Mouse (Mus musculus): Measurements from ENCODE around the gene Hs1bp3. TPM values are rescaled to one million over a fixed set of nuclear protein-coding genes. Genes with fewer than 3 reads are reported as not detected.

Hs1bp3 gene
- polyA plus RNA-seq, 1 experiment from 2014 or later = 21.4 TPM

DNA sequence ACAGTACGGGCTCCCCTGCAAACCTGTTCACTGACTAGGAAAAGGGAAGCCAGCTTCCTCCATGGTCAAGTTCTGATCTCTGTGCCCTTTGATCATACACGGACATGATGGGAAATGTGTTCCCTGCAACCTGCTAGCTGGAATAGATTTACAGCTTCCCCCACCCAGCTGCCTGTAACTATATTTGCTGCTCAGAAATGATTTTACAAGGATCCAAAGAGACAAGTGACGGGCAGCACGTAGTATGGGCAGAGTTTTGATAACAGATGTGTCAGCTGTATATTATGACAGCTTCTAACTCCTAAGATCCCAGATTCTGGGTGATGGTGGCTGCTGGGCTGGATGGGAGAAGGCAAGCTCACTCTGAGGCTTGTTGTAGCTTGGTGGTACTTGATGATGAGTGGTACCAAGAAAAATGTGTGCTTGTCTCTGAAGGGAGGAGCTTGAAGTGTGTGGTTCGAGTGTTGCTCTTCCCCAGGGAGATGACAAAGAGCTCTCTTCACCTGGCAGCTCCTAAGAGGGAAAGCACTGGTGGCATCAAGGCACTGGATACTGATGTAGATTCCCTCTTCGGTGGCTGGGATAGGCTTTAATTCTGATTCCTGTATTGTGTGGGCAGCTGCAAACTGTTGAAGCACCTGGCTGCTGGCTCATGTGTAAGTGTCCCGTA, 59.4 kb downstream of the Hs1bp3 start:
- H3K36me3 ChIP-seq = no peaks in the 10 kb centered on the region
- no peak overlapping the region for H3K4me3 ChIP-seq
- no peak overlapping the region for H3K4me2 ChIP-seq (replicated peaks)
- H3K9me3 ChIP-seq = no peaks in the 10 kb centered on the region
- H3K4me1 ChIP-seq = peaks cover 3% of the 10 kb centered on the region
- ATAC-seq (ENCODE audit: low FRiP score, low read depth) = no peak
- no peaks in the 10 kb centered on the region for H3K27me3 ChIP-seq
- H3K27ac ChIP-seq = no peak overlapping the region
- no peak overlapping the region for H3K9ac ChIP-seq
- WGBS = 77% methylated on average over 7 of the region's 7 CpGs

DNA sequence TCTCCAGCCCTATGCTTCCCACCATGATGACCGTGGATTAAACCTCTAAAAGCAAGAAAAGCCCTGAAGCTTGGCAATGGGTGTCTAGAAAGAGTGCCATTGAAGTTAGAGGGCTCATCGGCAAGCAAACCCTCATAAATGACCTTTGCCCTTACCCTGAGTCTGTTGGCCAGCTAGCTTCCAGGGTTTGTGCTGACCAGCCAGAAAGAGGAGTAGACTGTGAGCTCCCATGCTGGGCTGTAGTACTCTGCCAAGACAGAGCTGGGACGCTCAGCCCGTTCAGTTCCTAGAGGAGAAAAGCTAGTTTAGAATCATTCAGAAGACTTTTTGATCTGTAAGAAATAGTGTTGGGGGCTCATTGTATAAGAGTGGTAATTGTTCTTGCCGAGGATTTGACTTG, 60.5 kb downstream of the Hs1bp3 start:
- Histone ChIP-seq H3K9ac (no peak overlapping the region), H3K4me3 (no peak overlapping the region), H3K27me3 (no peaks in the 10 kb centered on the region), H3K4me1 (peaks cover 14% of the 10 kb centered on the region), H3K27ac (no peak overlapping the region), H3K9me3 (no peaks in the 10 kb centered on the region), H3K36me3 (no peaks in the 10 kb centered on the region), H3K4me2 (replicated peaks) (no peak overlapping the region)
- WGBS = 84% methylated on average over 5 of the region's 5 CpGs
- no peak for ATAC-seq (ENCODE audit: low FRiP score, low read depth)

DNA sequence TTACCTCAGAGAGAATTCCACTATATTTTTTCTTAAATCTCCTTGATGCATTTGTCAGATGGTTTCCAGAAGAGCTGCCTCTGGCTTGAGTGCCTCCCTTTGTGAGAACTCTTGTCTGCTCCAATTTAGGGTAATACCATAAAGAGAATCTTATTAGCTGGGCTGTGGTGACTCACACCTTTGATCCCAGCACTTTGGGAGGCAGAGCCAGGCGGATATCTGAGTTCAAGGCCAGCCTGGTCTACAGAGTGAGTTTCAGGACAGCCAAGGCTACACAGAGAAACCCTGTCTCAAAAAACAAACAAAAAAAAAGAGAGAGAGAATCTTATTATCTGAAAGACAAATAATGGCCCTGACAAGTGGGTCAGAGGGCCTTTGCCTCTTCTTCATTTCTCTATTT, 63.9 kb downstream of the Hs1bp3 start:
- Histone ChIP-seq H3K4me2 (replicated peaks) (no peak overlapping the region), H3K4me3 (no peak overlapping the region), H3K9ac (no peak overlapping the region), H3K4me1 (peaks cover 38% of the 10 kb centered on the region), H3K9me3 (no peaks in the 10 kb centered on the region), H3K27me3 (no peaks in the 10 kb centered on the region), H3K36me3 (no peaks in the 10 kb centered on the region), H3K27ac (0 out of 2 replicates have a peak overlapping the region, but pooled peaks have one; percentile 72)
- WGBS = 71% methylated on average over 1 of the region's 1 CpGs
- no peak for ATAC-seq (ENCODE audit: low FRiP score, low read depth)

DNA sequence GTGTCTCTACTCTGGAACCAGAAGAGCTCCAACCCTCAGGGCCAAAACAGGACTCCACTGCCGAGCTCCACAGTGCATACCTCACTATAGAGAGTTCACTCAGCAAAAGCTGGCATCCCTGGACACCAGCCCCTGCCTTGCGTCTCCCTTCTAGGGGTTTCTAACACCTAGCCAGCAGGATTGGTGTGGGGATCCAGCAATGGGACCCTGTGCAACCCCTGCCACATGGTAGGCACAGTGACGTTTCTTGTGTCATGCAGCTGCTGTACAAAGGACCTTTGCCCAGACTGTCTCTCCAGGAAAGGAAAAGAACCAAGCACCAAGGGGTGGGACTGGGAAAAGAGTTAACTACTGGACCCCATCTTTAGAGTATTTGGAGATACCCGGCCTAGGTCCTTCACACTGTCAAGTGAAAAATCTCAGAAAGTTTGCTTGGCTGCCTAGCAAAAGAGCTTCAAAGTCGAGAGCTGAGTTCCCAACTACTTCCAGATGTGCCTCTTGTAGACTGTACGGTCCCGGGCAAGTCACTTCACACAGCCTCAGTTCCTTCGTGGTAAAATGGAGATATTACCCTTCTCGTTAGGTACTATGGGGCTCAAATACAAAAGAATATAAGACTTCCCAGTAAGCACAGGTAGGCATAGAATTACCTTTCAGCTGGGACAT, 64.9 kb downstream of the Hs1bp3 start:
- no peak overlapping the region for H3K9ac ChIP-seq
- 27% methylated on average over 9 of the region's 9 CpGs for WGBS
- no peak for ATAC-seq (ENCODE audit: low FRiP score, low read depth)
- H3K4me1 ChIP-seq = peaks cover 41% of the 10 kb centered on the region
- no peaks in the 10 kb centered on the region for H3K36me3 ChIP-seq
- H3K4me3 ChIP-seq = no peak overlapping the region
- peak overlapping the region; percentile 72; the same call in 1 of the 2 replicates for H3K27ac ChIP-seq
- H3K4me2 ChIP-seq (replicated peaks) = no peak overlapping the region
- no peaks in the 10 kb centered on the region for H3K9me3 ChIP-seq
- no peaks in the 10 kb centered on the region for H3K27me3 ChIP-seq

DNA sequence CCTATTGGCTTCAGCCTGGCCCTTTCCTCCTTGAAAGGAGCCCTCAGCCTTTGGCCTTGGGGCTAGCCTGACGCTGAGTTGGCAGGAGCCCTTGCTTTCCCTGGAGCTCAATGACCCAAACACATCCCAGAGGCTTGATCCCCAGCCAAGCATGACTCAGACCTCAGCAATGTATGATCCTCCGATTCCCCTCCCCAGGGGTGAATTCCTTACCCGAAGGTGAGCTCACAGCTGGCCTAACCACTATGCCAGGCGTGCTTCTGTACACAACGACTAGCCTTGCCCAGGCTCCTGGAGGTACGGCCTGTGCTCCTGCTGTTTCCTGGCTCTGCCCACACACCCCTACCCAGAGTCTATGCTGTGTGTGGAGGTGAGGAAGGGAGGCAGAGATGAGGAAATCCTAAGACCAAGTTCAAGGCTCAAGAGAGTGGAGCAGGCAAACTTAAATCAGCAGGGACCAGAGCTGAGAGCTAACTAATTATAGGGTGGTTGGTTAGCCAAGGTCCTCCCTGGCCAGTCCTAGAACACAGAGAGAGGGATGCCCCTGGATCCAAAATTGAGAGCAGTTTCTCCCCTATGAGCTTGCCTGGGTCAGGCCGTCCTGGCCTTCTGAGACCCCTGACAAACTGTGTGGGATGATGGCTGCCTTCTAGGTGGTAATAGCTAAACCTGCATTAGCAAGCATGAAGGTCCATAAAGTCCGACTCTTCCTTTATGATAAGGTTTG, 66.7 kb downstream of the Hs1bp3 start:
- 44% methylated on average over 8 of the region's 8 CpGs for WGBS
- H3K9ac ChIP-seq = no peak overlapping the region

DNA sequence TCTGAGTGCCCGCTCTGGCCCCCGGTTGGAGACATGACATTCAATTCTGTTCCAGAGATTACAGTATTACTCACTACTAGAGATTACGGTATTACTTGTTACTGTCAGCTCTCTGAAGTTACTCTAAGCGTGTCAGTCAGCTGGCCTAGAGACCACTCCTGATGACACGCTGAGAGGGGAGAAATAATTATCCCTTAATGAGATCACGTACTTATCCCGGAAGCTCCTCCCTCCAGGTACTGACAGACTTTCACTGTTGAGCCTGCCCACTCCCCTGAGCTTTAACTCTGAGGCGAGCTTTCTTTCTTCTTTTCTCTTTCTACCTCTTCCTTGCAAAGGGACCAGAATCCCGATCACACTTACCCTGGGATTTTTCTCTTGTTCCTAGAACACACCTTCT, 67.7 kb downstream of the Hs1bp3 start:
- ATAC-seq (ENCODE audit: low FRiP score, low read depth) = no peak
- peaks cover 42% of the 10 kb centered on the region for H3K4me1 ChIP-seq
- H3K9me3 ChIP-seq = no peaks in the 10 kb centered on the region
- H3K27me3 ChIP-seq = no peaks in the 10 kb centered on the region
- H3K27ac ChIP-seq = no peak overlapping the region
- no peak overlapping the region for H3K4me3 ChIP-seq
- no peaks in the 10 kb centered on the region for H3K36me3 ChIP-seq
- 68% methylated on average over 9 of the region's 9 CpGs for WGBS
- no peak overlapping the region for H3K4me2 ChIP-seq (replicated peaks)
- H3K9ac ChIP-seq = no peak overlapping the region

More for the DNA sequence above, 66.7 kb downstream of the Hs1bp3 start:
- Histone ChIP-seq H3K36me3 (no peaks in the 10 kb centered on the region), H3K27me3 (no peaks in the 10 kb centered on the region), H3K4me2 (replicated peaks) (no peak overlapping the region), H3K4me3 (no peak overlapping the region), H3K4me1 (peaks cover 41% of the 10 kb centered on the region), H3K9me3 (no peaks in the 10 kb centered on the region), H3K27ac (no peak overlapping the region; the same call in 1 of the 2 replicates)
- peak; percentile 42; the same call in 1 of the 2 replicates for ATAC-seq (ENCODE audit: low FRiP score, low read depth)

DNA sequence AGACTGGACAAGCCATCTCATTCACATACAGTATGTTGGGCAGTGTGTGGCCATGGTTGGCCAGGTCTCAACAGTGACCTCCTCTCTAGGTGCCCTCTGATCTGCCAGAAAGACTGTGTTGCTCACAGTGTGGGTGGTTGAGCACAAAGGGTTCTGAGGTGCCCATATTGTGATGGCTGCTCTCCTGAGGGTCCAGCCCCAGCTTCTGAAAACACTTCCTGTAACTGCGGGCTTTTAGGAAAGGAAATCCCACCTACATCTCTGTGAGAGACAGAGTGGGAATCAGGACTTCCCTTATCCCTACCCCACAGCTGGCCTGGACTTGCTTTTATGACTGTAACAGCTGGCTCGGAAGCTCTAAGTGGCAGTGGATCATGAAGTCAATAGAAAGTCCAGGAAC, 68.7 kb downstream of the Hs1bp3 start:
- Histone ChIP-seq H3K4me3 (no peak overlapping the region), H3K36me3 (no peaks in the 10 kb centered on the region), H3K9ac (no peak overlapping the region), H3K4me2 (replicated peaks) (no peak overlapping the region), H3K9me3 (no peaks in the 10 kb centered on the region), H3K4me1 (peaks cover 51% of the 10 kb centered on the region), H3K27me3 (no peaks in the 10 kb centered on the region), H3K27ac (no peak overlapping the region)
- ATAC-seq (ENCODE audit: low FRiP score, low read depth) = no peak
- WGBS = 53% methylated on average over 2 of the region's 2 CpGs

DNA sequence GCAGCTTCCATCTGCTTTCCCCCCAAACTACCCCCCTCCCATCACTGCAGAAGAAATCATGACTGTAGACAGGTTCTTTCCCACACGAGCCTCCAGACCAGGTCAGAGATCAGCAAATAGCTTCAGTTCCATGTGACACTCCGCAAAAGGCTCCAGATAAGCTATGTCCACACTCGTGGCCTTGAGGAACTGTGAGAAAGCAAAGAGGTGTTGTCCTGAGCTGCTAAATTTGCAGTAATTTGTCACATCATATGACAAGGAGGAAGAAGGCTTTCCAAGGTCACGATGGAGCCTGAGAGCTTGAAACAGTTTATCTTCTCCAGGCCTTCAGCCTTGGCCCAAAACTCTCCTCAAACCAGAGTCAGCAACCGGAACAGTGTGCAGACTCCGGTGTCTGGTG, 70.6 kb downstream of the Hs1bp3 start:
- Histone ChIP-seq H3K27me3 (no peaks in the 10 kb centered on the region), H3K9ac (no peak overlapping the region), H3K36me3 (no peaks in the 10 kb centered on the region), H3K9me3 (no peaks in the 10 kb centered on the region), H3K4me1 (peaks cover 41% of the 10 kb centered on the region), H3K4me2 (replicated peaks) (no peak overlapping the region), H3K27ac (no peak overlapping the region), H3K4me3 (no peak overlapping the region)
- 85% methylated on average over 6 of the region's 6 CpGs for WGBS
- no peak for ATAC-seq (ENCODE audit: low FRiP score, low read depth)

DNA sequence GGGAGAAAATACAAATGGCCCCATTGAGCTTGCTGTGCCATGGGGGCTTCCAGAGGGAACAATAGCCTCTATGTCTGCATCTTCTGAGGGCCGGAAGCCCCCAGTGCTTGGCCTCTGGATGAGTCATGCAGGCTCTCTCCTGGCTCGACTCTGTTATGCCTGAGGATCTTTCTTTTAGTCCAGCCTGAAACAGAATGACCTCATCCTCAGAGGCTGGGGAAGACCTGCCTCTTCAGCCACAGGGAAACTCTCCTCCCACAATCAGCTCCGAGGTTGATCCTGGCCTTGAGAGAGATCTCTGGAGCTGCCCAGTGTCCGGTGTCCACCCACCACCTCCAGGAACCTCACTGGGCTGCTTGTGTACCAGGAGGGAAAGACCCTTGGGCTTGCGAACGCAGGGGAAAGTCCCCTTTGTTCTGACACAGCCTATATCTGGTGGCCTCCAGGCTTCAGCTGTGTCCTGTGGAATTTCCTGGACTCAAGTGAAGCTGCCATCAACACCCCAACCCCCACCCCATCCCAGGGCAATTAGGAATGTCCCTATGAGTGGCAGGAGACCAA, 73.3 kb downstream of the Hs1bp3 start:
- Histone ChIP-seq H3K9ac (no peak overlapping the region), H3K4me2 (replicated peaks) (no peak overlapping the region), H3K27ac (peak overlapping the region; percentile 40), H3K9me3 (no peaks in the 10 kb centered on the region), H3K27me3 (no peaks in the 10 kb centered on the region), H3K4me1 (peaks cover 21% of the 10 kb centered on the region; the same call in 1 of the 2 replicates), H3K36me3 (no peaks in the 10 kb centered on the region), H3K4me3 (no peak overlapping the region)
- 65% methylated on average over 6 of the region's 6 CpGs for WGBS
- ATAC-seq (ENCODE audit: low FRiP score, low read depth) = peak; percentile 63

DNA sequence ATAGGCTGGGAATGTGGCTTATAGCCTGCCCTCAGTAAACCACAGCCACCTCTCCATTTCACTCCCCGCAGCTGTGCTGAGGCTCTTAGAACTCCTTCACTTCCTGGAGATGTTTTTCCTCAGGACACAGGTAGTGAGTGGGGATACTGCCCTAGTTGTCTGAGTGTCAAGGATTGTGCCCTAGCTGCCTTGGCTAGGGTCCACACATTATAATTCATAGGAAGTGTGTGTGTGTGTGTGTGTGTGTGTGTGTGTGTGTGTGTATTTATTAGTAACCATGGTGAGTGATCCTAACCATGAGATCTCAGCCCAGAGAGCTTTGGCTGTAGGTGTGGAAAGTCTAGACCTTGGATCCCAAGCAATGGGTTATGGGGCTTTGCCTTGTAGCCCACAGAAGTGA, 74.0 kb downstream of the Hs1bp3 start:
- Histone ChIP-seq H3K27me3 (no peaks in the 10 kb centered on the region), H3K9ac (no peak overlapping the region), H3K4me3 (no peak overlapping the region), H3K4me1 (peaks cover 16% of the 10 kb centered on the region; the same call in 1 of the 2 replicates), H3K36me3 (no peaks in the 10 kb centered on the region), H3K27ac (peak overlapping the region; percentile 10; the same call in 1 of the 2 replicates), H3K9me3 (no peaks in the 10 kb centered on the region), H3K4me2 (replicated peaks) (no peak overlapping the region)
- 90% methylated on average over 1 of the region's 1 CpGs for WGBS
- no peak for ATAC-seq (ENCODE audit: low FRiP score, low read depth)

DNA sequence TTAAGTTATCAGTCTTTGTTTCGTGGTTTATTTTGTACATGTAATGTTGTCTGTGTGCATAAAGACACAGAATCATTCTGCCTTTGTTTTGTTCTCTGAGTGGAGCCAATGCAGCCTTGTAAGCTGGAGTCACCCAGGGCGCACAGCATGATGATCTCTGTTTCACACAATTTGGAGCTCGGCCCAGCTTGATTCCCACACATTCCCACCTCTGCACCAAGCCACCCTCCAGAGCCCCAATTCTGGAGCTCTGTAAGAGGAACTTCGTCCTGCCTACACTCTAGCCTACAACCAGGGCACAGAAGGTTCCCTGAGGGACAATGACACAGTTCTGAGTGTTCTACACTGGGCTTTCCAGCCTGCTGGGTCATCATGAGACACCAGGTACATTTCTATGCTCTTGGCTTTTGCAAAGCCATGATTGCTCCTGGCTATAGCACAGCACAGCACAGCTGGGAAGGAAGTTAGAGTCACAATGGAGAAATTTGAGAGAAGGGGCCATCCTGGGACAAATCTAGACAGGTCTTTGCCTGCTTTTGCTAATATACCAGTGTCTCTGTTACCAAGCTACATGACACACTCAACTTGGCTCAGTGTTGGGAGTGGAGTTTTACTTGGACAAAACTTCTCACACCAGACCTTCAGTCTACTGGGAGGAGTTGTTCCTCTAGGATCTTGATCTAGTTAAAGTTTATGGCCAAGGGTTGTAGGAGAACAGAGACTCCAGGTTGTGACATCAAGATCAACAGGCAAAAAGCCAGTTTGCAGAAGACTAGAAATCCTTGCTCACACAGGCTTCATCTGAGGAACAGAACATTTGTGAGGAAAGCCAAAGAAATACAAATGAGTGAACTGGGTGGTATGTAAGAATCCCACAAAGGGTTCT, 75.5 kb downstream of the Hs1bp3 start:
- H3K9ac ChIP-seq = no peak overlapping the region
- ATAC-seq (ENCODE audit: low FRiP score, low read depth) = no peak
- 87% methylated on average over 4 of the region's 4 CpGs for WGBS
- no peak overlapping the region for H3K4me2 ChIP-seq (replicated peaks)
- H3K4me1 ChIP-seq = peaks cover 15% of the 10 kb centered on the region; the same call in 1 of the 2 replicates
- H3K4me3 ChIP-seq = no peak overlapping the region
- no peak overlapping the region for H3K27ac ChIP-seq
- H3K36me3 ChIP-seq = no peaks in the 10 kb centered on the region
- H3K27me3 ChIP-seq = no peaks in the 10 kb centered on the region
- H3K9me3 ChIP-seq = no peaks in the 10 kb centered on the region

Measured in limb, embryonic 13.5 days (tissue).